Mouse (Mus musculus): ENCODE data around the gene Sstr5. TPM values are rescaled to one million over a fixed set of nuclear protein-coding genes. Genes with fewer than 3 reads are reported as not detected.

Gene Sstr5
- polyA plus RNA-seq (2012), result 0.01 TPM in 1 of 2 replicates, not detected in the other

GRCm38 (mm10) chr17:25497013-25497412, at the start of gene Sstr5:
Gene Sstr5 (minus strand): TSS chr17:25497288.
- Histone ChIP-seq H3K36me3 (ENCODE audit: control insufficient read depth) (no peaks in the 10 kb centered on the region), H3K4me3 (replicated peaks) (no peak within 1 kb of the TSS), H3K27me3 (ENCODE audit: control insufficient read depth) (peaks cover 28% of the 10 kb centered on the region), H3K4me1 (ENCODE audit: control insufficient read depth) (peaks cover 4% of the 10 kb centered on the region), H3K9me3 (ENCODE audit: control insufficient read depth, low read length) (no peaks in the 10 kb centered on the region)
- TF ChIP-seq TAL1 (IDR thresholded peaks at IDR 0.05; ENCODE audit: low read length) (no peak), GATA1 (IDR thresholded peaks at IDR 0.05; ENCODE audit: low read length) (no peak)

- TF ChIP-seq GATA1 (IDR thresholded peaks at IDR 0.05; ENCODE audit: low read length), result no peak
- no peak for TF ChIP-seq TAL1 (IDR thresholded peaks at IDR 0.05; ENCODE audit: low read length)
Observed at GRCm38 (mm10) chr17:25541768-25542167, 44.7 kb upstream of the Sstr5 start.

DNA sequence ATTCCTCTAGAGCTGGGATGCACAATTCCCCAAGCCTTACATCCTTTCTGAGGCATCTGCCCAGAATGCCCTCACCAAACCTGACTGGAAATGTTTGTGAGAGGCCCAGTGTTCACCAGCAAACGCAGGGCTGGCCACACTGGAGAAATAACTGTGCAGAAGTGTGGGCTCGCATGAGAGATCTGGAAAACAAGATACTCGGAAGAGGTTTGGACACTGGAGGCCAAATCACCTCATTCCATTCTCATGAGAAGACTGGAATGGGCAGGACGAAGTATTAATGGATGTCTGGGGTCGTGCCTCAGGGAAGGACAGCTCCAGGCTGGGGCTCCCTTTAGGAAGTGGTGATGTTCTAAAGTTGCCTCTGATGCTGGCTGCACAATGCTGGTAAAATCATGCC, 43.6 kb upstream of the Sstr5 start:
- Histone ChIP-seq H3K36me3 (ENCODE audit: control insufficient read depth) (no peaks in the 10 kb centered on the region), H3K4me3 (replicated peaks) (no peak overlapping the region), H3K4me1 (ENCODE audit: control insufficient read depth) (no peaks in the 10 kb centered on the region), H3K27me3 (ENCODE audit: control insufficient read depth) (peaks cover 3% of the 10 kb centered on the region; the same call in 1 of the 2 replicates), H3K9me3 (ENCODE audit: control insufficient read depth, low read length) (no peaks in the 10 kb centered on the region)
- no peak for TF ChIP-seq TAL1 (IDR thresholded peaks at IDR 0.05; ENCODE audit: low read length)
- no peak for TF ChIP-seq GATA1 (IDR thresholded peaks at IDR 0.05; ENCODE audit: low read length)

More at GRCm38 (mm10) chr17:25541768-25542167, 44.7 kb upstream of the Sstr5 start:
- Histone ChIP-seq H3K4me1 (ENCODE audit: control insufficient read depth) (no peaks in the 10 kb centered on the region), H3K27me3 (ENCODE audit: control insufficient read depth) (peaks cover 3% of the 10 kb centered on the region; the same call in 1 of the 2 replicates), H3K36me3 (ENCODE audit: control insufficient read depth) (no peaks in the 10 kb centered on the region), H3K4me3 (replicated peaks) (no peak overlapping the region), H3K9me3 (ENCODE audit: control insufficient read depth, low read length) (no peaks in the 10 kb centered on the region)

DNA sequence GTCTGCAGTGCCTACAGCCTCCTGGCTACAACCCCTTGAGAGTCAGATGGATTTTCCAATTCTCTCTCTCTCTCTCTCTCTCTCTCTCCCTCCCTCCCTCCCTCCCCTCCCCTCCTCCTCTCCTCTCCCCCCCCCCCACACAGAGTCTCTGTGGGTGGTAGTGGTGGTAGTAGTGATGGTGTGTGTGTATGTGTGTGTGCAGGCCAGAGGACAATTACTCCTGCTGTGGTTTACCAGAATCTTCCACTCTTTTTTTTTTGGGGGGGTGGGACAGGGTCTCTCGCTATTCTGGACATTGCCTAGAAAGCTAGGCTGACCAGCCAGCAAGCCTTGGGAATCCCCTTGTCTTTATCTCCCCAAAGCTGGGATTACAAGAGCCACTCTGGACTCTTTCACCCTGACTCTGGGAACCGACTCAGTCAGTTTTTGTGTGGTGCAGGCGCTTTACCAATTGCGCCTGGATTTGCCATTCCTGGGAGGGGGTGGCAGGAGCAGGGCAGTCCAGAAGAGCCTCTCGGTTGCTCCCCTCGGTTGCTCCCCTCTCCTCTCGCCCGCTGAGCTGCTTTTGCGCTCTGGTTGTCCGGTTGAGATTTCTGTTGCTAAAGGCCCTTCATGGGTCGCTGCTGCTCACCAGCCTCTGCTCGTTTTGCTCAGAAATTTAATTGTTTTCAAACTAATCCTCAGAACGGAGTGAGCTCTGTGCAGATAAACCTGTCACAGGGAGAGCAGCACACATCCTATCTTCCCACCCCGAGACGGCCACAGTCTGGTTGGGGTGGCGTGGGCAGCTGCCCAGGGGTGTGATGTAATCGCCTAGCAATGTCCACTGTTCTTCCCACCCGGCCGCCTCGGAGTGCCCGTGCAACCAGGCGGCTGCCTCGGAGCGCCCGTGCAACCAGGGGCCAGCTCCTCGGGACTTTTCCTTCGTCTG, 42.1 kb upstream of the Sstr5 start:
- peaks cover 3% of the 10 kb centered on the region; the same call in 1 of the 2 replicates for H3K27me3 ChIP-seq (ENCODE audit: control insufficient read depth)
- no peaks in the 10 kb centered on the region for H3K9me3 ChIP-seq (ENCODE audit: control insufficient read depth, low read length)
- no peak overlapping the region for H3K4me3 ChIP-seq (replicated peaks)
- no peaks in the 10 kb centered on the region for H3K4me1 ChIP-seq (ENCODE audit: control insufficient read depth)
- no peaks in the 10 kb centered on the region for H3K36me3 ChIP-seq (ENCODE audit: control insufficient read depth)
- no peak for TF ChIP-seq TAL1 (IDR thresholded peaks at IDR 0.05; ENCODE audit: low read length)
- TF ChIP-seq GATA1 (IDR thresholded peaks at IDR 0.05; ENCODE audit: low read length), result no peak

GRCm38 (mm10) chr17:25530357-25531022, 33.4 kb upstream of the Sstr5 start:
- Histone ChIP-seq H3K4me3 (replicated peaks) (no peak overlapping the region), H3K9me3 (ENCODE audit: control insufficient read depth, low read length) (no peaks in the 10 kb centered on the region), H3K4me1 (ENCODE audit: control insufficient read depth) (no peaks in the 10 kb centered on the region), H3K27me3 (ENCODE audit: control insufficient read depth) (no peaks in the 10 kb centered on the region), H3K36me3 (ENCODE audit: control insufficient read depth) (no peaks in the 10 kb centered on the region)
- TF ChIP-seq TAL1 (IDR thresholded peaks at IDR 0.05; ENCODE audit: low read length) (no peak), GATA1 (IDR thresholded peaks at IDR 0.05; ENCODE audit: low read length) (no peak)

GRCm38 (mm10) chr17:25522080-25522479, 25.0 kb upstream of the Sstr5 start:
- H3K9me3 ChIP-seq (ENCODE audit: control insufficient read depth, low read length), result no peaks in the 10 kb centered on the region
- TF ChIP-seq TAL1 (IDR thresholded peaks at IDR 0.05; ENCODE audit: low read length) (no peak), GATA1 (IDR thresholded peaks at IDR 0.05; ENCODE audit: low read length) (no peak)
- no peak overlapping the region for H3K4me3 ChIP-seq (replicated peaks)
- H3K36me3 ChIP-seq (ENCODE audit: control insufficient read depth), result no peaks in the 10 kb centered on the region
- H3K4me1 ChIP-seq (ENCODE audit: control insufficient read depth), result no peaks in the 10 kb centered on the region
- no peaks in the 10 kb centered on the region for H3K27me3 ChIP-seq (ENCODE audit: control insufficient read depth)

DNA sequence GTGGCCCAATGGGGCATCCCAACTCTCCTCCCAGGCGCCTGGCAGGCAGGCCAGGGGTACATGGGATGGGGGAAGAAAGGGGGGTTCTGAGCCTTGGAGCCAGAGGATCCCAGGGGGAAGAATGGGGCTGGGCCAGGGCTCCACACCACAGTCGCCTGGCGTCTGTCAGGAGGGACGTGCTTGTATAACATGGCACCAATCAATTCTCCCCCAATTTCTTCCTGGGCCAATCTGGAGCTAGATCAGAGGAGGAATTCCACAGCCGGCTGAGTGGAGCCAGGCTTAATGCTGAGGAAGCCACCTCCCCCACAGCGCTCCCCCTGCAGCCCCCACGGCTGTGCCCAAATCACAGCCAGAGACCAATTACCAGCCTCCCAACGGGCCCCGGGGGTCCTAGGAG, 23.4 kb upstream of the Sstr5 start:
- Histone ChIP-seq H3K4me3 (replicated peaks) (no peak overlapping the region), H3K36me3 (ENCODE audit: control insufficient read depth) (no peaks in the 10 kb centered on the region), H3K27me3 (ENCODE audit: control insufficient read depth) (no peaks in the 10 kb centered on the region), H3K9me3 (ENCODE audit: control insufficient read depth, low read length) (no peaks in the 10 kb centered on the region), H3K4me1 (ENCODE audit: control insufficient read depth) (no peaks in the 10 kb centered on the region)
- TF ChIP-seq GATA1 (IDR thresholded peaks at IDR 0.05; ENCODE audit: low read length) (no peak), TAL1 (IDR thresholded peaks at IDR 0.05; ENCODE audit: low read length) (no peak)

DNA sequence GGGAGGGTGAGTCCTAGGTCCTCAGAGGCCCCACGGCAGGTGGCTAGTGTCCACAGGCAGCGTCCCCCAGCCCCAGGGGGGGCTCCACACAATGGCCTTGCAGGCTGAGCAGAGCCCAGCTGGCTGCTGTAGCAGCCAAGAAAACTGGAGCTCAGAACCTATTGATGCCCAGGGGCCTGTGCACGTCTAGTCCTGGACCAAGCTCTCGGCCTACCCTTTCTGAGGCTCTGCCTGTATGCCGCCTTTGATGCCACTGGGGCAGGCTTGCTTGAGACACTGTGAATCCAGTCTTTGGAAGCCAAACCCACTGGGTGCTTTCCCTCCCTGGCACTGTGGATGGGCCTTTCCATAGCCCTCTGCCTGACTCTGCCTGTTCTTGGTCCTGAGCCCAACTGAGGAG, 22.4 kb upstream of the Sstr5 start:
- no peaks in the 10 kb centered on the region for H3K9me3 ChIP-seq (ENCODE audit: control insufficient read depth, low read length)
- no peak for TF ChIP-seq GATA1 (IDR thresholded peaks at IDR 0.05; ENCODE audit: low read length)
- TF ChIP-seq TAL1 (IDR thresholded peaks at IDR 0.05; ENCODE audit: low read length), result no peak
- H3K4me1 ChIP-seq (ENCODE audit: control insufficient read depth), result no peaks in the 10 kb centered on the region
- H3K36me3 ChIP-seq (ENCODE audit: control insufficient read depth), result no peaks in the 10 kb centered on the region
- no peak overlapping the region for H3K4me3 ChIP-seq (replicated peaks)
- H3K27me3 ChIP-seq (ENCODE audit: control insufficient read depth), result no peaks in the 10 kb centered on the region

DNA sequence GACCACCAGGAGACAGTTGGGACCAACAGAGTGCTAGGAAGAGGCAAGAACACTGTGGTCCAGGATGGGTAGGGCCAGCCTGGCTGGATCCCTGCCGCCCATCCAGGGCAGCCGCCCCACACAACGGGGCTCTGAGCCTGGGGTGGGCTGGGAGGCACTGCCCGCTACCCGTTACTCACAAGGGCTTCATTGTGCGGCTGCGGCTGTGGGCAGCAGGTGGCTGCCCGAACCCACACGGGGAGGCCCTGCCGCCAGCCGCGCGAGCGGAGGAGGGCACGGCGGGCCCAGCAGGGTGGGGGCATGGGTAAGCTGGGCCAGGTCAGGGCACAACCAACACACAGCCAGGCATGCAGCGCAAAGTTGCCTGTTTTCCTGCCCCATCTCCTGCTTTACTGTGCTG, 21.1 kb upstream of the Sstr5 start:
- no peak for TF ChIP-seq TAL1 (IDR thresholded peaks at IDR 0.05; ENCODE audit: low read length)
- Histone ChIP-seq H3K36me3 (ENCODE audit: control insufficient read depth) (no peaks in the 10 kb centered on the region), H3K27me3 (ENCODE audit: control insufficient read depth) (no peaks in the 10 kb centered on the region), H3K9me3 (ENCODE audit: control insufficient read depth, low read length) (0 out of 2 replicates have a peak, but pooled peaks cover 2% of the 10 kb centered on the region), H3K4me3 (replicated peaks) (no peak overlapping the region), H3K4me1 (ENCODE audit: control insufficient read depth) (peaks cover 4% of the 10 kb centered on the region)

Measured in erythroblast, embryonic 14.5 days (primary cell).